Mouse (Mus musculus) erythroblast, embryonic 14.5 days (primary cell): ENCODE results near the gene Dlgap4.

Experiments used
- GATA1 ChIP-seq: IDR thresholded peaks from 2 replicates; pipeline ENCODE4 v1.6.1; 2012; ENCODE audit warnings: low read length, inconsistent platforms, mixed read lengths
- TAL1 ChIP-seq: IDR thresholded peaks from 3 replicates; pipeline ENCODE4 v1.6.1; 2012; ENCODE audit warnings: low read length, inconsistent platforms, mixed read lengths

DNA sequence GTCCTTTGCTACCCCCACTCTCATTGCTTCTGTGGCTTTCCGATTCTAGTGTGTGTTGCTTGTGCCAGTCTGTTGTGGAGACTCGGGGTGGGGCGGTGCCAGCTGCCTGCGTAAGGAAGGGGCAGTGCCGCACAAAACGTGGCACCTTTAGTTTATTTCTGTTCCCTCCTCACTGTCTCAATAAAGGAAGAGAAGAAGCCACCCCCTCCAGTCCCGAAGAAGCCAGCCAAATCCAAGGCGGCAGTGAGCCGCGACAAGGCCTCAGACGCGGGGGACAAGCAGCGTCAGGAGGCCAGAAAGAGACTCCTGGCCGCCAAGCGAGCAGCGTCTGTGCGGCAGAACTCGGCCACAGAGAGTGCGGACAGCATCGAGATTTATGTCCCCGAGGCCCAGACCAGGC is 149.0 kb downstream of the Dlgap4 start:
- TF ChIP-seq GATA1: no peak
- no peak for TF ChIP-seq TAL1
